Mouse (Mus musculus): Measurements from ENCODE around the gene Zfp69. TPM values are rescaled to one million over a fixed set of nuclear protein-coding genes. Genes with fewer than 3 reads are reported as not detected.

Gene Zfp69
- polyA plus RNA-seq, 2 experiments from 2014 or later, result 1.1 to 1.2 TPM

- ATAC-seq, result no peak
These were observed 66.0 kb downstream of the Zfp69 start for GRCm38 (mm10) chr4:120885208-120886120.

GRCm38 (mm10) chr4:120882002-120882625 lies 69.4 kb downstream of the Zfp69 start:
- peak; percentile 97 for ATAC-seq

DNA sequence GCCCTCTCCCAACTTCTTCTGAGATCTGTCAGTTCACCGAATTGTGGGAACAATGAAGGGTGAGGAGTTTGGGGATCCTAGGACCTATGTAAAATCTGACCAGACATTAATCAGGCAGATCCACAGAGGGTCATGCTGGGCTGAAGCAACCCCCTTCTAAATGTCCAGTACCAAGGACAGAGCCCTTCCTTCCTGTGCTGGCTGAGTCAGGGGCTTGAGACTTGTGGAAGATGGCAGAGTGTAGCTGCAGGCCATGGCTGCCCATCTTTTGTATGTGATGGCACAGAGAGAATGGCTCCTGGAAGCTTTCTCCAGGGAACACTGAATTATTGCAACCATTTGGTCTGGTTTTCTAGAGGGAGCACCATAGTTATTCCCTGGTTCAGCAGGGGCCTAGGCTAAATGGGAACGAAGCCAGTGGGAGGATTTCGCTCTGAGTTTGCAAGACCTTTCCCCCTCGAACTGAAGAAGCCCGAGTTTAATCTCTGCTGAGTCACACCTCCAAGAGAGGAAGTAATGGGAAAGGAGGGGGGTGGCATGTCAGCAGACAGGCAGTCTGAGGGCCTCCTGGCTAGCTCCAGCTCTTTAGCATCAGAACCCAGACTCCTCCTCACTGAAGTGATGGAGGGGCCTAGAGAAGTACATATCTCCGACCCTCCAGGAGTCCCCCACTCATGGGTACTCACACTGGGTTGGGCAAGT lies 70.6 kb downstream of the Zfp69 start:
- ATAC-seq, result no peak

Other genes starting within 250 kb of the Zfp69 start
- not detected for gene Kcnq4, start 203.1 kb downstream of the Zfp69 start, polyA plus RNA-seq (2017; shearing (Covaris generic))
- 10 to 100 TPM; 64.7 to 67.5 TPM for gene Nfyc, start 120.1 kb downstream of the Zfp69 start, polyA plus RNA-seq (2017; shearing (Covaris generic))
- 1 to 10 TPM in 1 of 2 experiments, under 1 TPM in 1; 0.63 to 1.2 TPM for gene Rims3, start 96.9 kb downstream of the Zfp69 start, polyA plus RNA-seq (2017; shearing (Covaris generic))
- 10 to 100 TPM; 32.5 to 33.4 TPM for gene Exo5, start 26.7 kb downstream of the Zfp69 start, polyA plus RNA-seq (2017; shearing (Covaris generic))
- gene Smap2, start 65.5 kb upstream of the Zfp69 start, polyA plus RNA-seq (2017; shearing (Covaris generic)), result 10 to 100 TPM; 34.0 to 37.4 TPM
- not detected for gene Col9a2, start 87.7 kb upstream of the Zfp69 start, polyA plus RNA-seq (2017; shearing (Covaris generic))
- 10 to 100 TPM; 42.8 to 56.3 TPM for gene Zmpste24, start 146.5 kb upstream of the Zfp69 start, polyA plus RNA-seq (2017; shearing (Covaris generic))
- not detected for gene Tmco2, start 157.5 kb upstream of the Zfp69 start, polyA plus RNA-seq (2017; shearing (Covaris generic))

Measured in CD4-positive, CD25-positive, alpha-beta regulatory T cell, adult 4 months (primary cell).